Mouse (Mus musculus): ENCODE results near the gene Kif19a. TPM values are rescaled to one million over a fixed set of nuclear protein-coding genes. Genes with fewer than 3 reads are reported as not detected.

The Kif19a gene
- polyA plus RNA-seq, 1 experiment from 2014 or later, result 2.1 TPM

GRCm38 (mm10) chr11:114795231-114795746, 30.1 kb downstream of the Kif19a start:
- peak overlapping the region; percentile 32 for H3K4me3 ChIP-seq
- ATAC-seq (ENCODE audit: insufficient number of reproducible peaks, insufficient read depth, low FRiP score, low TSS enrichment), result peak; percentile 70
- peak overlapping the region; percentile 52 for H3K4me2 ChIP-seq (replicated peaks)
- 0 out of 2 replicates have a peak overlapping the region, but pooled peaks have one; percentile 11 for H3K9ac ChIP-seq
- no peaks in the 10 kb centered on the region for H3K36me3 ChIP-seq
- 0% methylated on average over 7 of the region's 7 CpGs for WGBS
- no peaks in the 10 kb centered on the region for H3K9me3 ChIP-seq
- peaks cover 30% of the 10 kb centered on the region for H3K4me1 ChIP-seq
- H3K27ac ChIP-seq, result peak overlapping the region; percentile 73
- H3K27me3 ChIP-seq, result peaks cover 47% of the 10 kb centered on the region

GRCm38 (mm10) chr11:114795848-114796322, 30.7 kb downstream of the Kif19a start, which contains the start of gene Btbd17:
Btbd17 (minus strand) TSS chr11:114795945.
- Histone ChIP-seq H3K4me1 (peaks cover 30% of the 10 kb centered on the region), H3K4me2 (replicated peaks) (peak within 1 kb of the TSS; percentile 52), H3K36me3 (no peaks in the 10 kb centered on the region), H3K9me3 (no peaks in the 10 kb centered on the region), H3K4me3 (peak within 1 kb of the TSS; percentile 32), H3K27me3 (peaks cover 41% of the 10 kb centered on the region), H3K27ac (peak within 1 kb of the TSS; percentile 73), H3K9ac (peak within 1 kb of the TSS; percentile 11; the same call in 1 of the 2 replicates)
- WGBS, result 4% methylated on average over 4 of the region's 4 CpGs
- ATAC-seq (ENCODE audit: insufficient number of reproducible peaks, insufficient read depth, low FRiP score, low TSS enrichment), result peak; percentile 42

GRCm38 (mm10) chr11:114797176-114797575, 32.0 kb downstream of the Kif19a start:
- Histone ChIP-seq H3K4me1 (peaks cover 18% of the 10 kb centered on the region), H3K27me3 (peaks cover 28% of the 10 kb centered on the region)
- ATAC-seq (ENCODE audit: insufficient number of reproducible peaks, insufficient read depth, low FRiP score, low TSS enrichment), result no peak

GRCm38 (mm10) chr11:114797981-114798380, 32.8 kb downstream of the Kif19a start:
- ATAC-seq (ENCODE audit: insufficient number of reproducible peaks, insufficient read depth, low FRiP score, low TSS enrichment), result no peak
- Histone ChIP-seq H3K4me2 (replicated peaks) (no peak overlapping the region), H3K36me3 (no peaks in the 10 kb centered on the region), H3K4me1 (peaks cover 18% of the 10 kb centered on the region), H3K4me3 (no peak overlapping the region), H3K27ac (no peak overlapping the region), H3K9me3 (no peaks in the 10 kb centered on the region), H3K27me3 (peaks cover 20% of the 10 kb centered on the region), H3K9ac (no peak overlapping the region)
- WGBS, result 82% methylated on average over 3 of the region's 3 CpGs

More at GRCm38 (mm10) chr11:114797176-114797575, 32.0 kb downstream of the Kif19a start:
- H3K4me2 ChIP-seq (replicated peaks), result no peak overlapping the region
- WGBS, result 90% methylated on average over 7 of the region's 7 CpGs
- no peaks in the 10 kb centered on the region for H3K9me3 ChIP-seq
- H3K27ac ChIP-seq, result no peak overlapping the region
- no peaks in the 10 kb centered on the region for H3K36me3 ChIP-seq
- H3K4me3 ChIP-seq, result no peak overlapping the region
- H3K9ac ChIP-seq, result no peak overlapping the region

GRCm38 (mm10) chr11:114798624-114799023, 33.4 kb downstream of the Kif19a start, which contains the start of gene Gpr142:
Gpr142 (plus strand) TSS chr11:114798924.
- H3K27ac ChIP-seq, result no peak within 1 kb of the TSS
- H3K9me3 ChIP-seq, result no peaks in the 10 kb centered on the region
- peaks cover 14% of the 10 kb centered on the region for H3K27me3 ChIP-seq
- H3K4me1 ChIP-seq, result peaks cover 22% of the 10 kb centered on the region
- WGBS, result 92% methylated on average over 3 of the region's 3 CpGs
- no peak within 1 kb of the TSS for H3K4me3 ChIP-seq
- no peak within 1 kb of the TSS for H3K4me2 ChIP-seq (replicated peaks)
- H3K36me3 ChIP-seq, result no peaks in the 10 kb centered on the region
- ATAC-seq (ENCODE audit: insufficient number of reproducible peaks, insufficient read depth, low FRiP score, low TSS enrichment), result no peak
- no peak within 1 kb of the TSS for H3K9ac ChIP-seq

GRCm38 (mm10) chr11:114801906-114802305, 36.7 kb downstream of the Kif19a start:
- 88% methylated on average over 1 of the region's 1 CpGs for WGBS
- H3K4me3 ChIP-seq, result no peak overlapping the region
- no peak for ATAC-seq (ENCODE audit: insufficient number of reproducible peaks, insufficient read depth, low FRiP score, low TSS enrichment)

GRCm38 (mm10) chr11:114802540-114803267, 37.5 kb downstream of the Kif19a start:
- Histone ChIP-seq H3K9ac (no peak overlapping the region), H3K9me3 (no peaks in the 10 kb centered on the region), H3K4me2 (replicated peaks) (no peak overlapping the region), H3K4me3 (no peak overlapping the region), H3K36me3 (no peaks in the 10 kb centered on the region), H3K27me3 (no peaks in the 10 kb centered on the region), H3K27ac (no peak overlapping the region), H3K4me1 (peaks cover 18% of the 10 kb centered on the region)
- ATAC-seq (ENCODE audit: insufficient number of reproducible peaks, insufficient read depth, low FRiP score, low TSS enrichment), result no peak
- 59% methylated on average over 15 of the region's 15 CpGs for WGBS

More at GRCm38 (mm10) chr11:114801906-114802305, 36.7 kb downstream of the Kif19a start:
- H3K27me3 ChIP-seq, result no peaks in the 10 kb centered on the region
- H3K9ac ChIP-seq, result no peak overlapping the region
- no peaks in the 10 kb centered on the region for H3K9me3 ChIP-seq
- H3K4me2 ChIP-seq (replicated peaks), result no peak overlapping the region
- H3K4me1 ChIP-seq, result peaks cover 11% of the 10 kb centered on the region; the same call in 1 of the 2 replicates
- H3K36me3 ChIP-seq, result no peaks in the 10 kb centered on the region
- no peak overlapping the region for H3K27ac ChIP-seq

- Histone ChIP-seq H3K4me2 (replicated peaks) (no peak overlapping the region), H3K27me3 (no peaks in the 10 kb centered on the region), H3K4me1 (peaks cover 24% of the 10 kb centered on the region), H3K9ac (no peak overlapping the region), H3K27ac (no peak overlapping the region), H3K9me3 (no peaks in the 10 kb centered on the region), H3K4me3 (no peak overlapping the region), H3K36me3 (no peaks in the 10 kb centered on the region)
- 33% methylated on average over 8 of the region's 8 CpGs for WGBS
- no peak for ATAC-seq (ENCODE audit: insufficient number of reproducible peaks, insufficient read depth, low FRiP score, low TSS enrichment)
Observed at GRCm38 (mm10) chr11:114803990-114804389, 38.8 kb downstream of the Kif19a start.

GRCm38 (mm10) chr11:114807025-114807424, 41.8 kb downstream of the Kif19a start:
- no peak overlapping the region for H3K4me2 ChIP-seq (replicated peaks)
- H3K36me3 ChIP-seq, result no peaks in the 10 kb centered on the region
- no peak overlapping the region for H3K9ac ChIP-seq
- no peak overlapping the region for H3K4me3 ChIP-seq
- H3K27me3 ChIP-seq, result no peaks in the 10 kb centered on the region
- peaks cover 27% of the 10 kb centered on the region for H3K4me1 ChIP-seq
- ATAC-seq (ENCODE audit: insufficient number of reproducible peaks, insufficient read depth, low FRiP score, low TSS enrichment), result no peak
- no peak overlapping the region for H3K27ac ChIP-seq
- 61% methylated on average over 2 of the region's 2 CpGs for WGBS
- no peaks in the 10 kb centered on the region for H3K9me3 ChIP-seq

GRCm38 (mm10) chr11:114807686-114808427, 42.7 kb downstream of the Kif19a start:
- Histone ChIP-seq H3K27me3 (no peaks in the 10 kb centered on the region), H3K27ac (0 out of 2 replicates have a peak overlapping the region, but pooled peaks have one; percentile 14), H3K9me3 (no peaks in the 10 kb centered on the region), H3K9ac (no peak overlapping the region), H3K4me2 (replicated peaks) (no peak overlapping the region), H3K4me3 (no peak overlapping the region), H3K36me3 (no peaks in the 10 kb centered on the region), H3K4me1 (peaks cover 25% of the 10 kb centered on the region)
- WGBS, result 23% methylated on average over 13 of the region's 14 CpGs
- no peak for ATAC-seq (ENCODE audit: insufficient number of reproducible peaks, insufficient read depth, low FRiP score, low TSS enrichment)

- Histone ChIP-seq H3K4me3 (no peak overlapping the region), H3K27me3 (no peaks in the 10 kb centered on the region), H3K36me3 (no peaks in the 10 kb centered on the region), H3K4me2 (replicated peaks) (no peak overlapping the region), H3K4me1 (peaks cover 16% of the 10 kb centered on the region), H3K27ac (no peak overlapping the region), H3K9ac (no peak overlapping the region), H3K9me3 (no peaks in the 10 kb centered on the region)
- 88% methylated on average over 1 of the region's 1 CpGs for WGBS
- no peak for ATAC-seq (ENCODE audit: insufficient number of reproducible peaks, insufficient read depth, low FRiP score, low TSS enrichment)
Observed at GRCm38 (mm10) chr11:114809371-114809770, 44.2 kb downstream of the Kif19a start.

All from embryonic facial prominence, embryonic 12.5 days (tissue).